Mouse (Mus musculus): ENCODE results near the gene Slc2a4.
A peak's percentile ranks its signal among the peaks of the same experiment; 100 is the strongest.
"Not testable (repeated sequence)": the region's sequence is repeated elsewhere in the genome, so short reads cannot be mapped to it uniquely, and the experiment has no call there.

Gene Slc2a4

DNA sequence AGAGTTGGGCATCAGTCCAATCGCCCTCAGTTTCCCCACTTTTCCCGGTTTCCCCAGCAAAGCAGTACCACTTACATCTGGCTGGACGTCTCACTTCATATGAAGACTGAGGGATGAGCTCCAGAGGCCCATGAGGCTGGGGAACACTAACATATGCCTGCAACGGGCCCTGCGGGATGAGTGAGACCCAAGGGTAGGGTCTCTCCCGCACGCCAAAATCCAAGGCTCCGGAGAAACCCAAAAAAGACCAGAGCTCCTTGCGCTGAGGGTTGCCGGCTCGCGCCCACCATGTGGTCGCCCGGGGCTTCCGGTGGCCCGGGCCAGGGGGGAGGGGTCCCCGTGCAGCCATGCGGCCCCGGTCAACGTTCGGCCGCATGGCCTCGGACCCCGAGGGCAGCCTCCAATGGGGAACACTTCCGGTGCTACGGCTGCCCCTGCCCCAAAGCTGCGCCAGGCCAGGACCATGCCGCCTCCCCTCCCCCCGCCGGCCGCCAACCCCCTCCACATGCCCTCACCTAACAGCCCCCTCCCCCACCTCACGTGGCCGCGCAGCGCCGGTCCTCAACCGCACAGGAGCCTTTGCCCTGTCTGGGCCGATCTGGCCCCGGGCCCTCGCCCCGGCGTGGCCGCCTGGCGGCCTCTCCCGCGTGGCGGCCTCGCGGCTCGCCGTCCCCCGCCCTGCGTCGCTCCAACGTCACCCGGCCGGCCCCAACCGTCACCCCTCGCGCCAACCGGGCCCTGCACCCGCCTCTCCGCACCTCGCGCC is 27.5 kb downstream of the Slc2a4 start:
- DNase-seq (ENCODE audit: low spot score) = no peak

DNA sequence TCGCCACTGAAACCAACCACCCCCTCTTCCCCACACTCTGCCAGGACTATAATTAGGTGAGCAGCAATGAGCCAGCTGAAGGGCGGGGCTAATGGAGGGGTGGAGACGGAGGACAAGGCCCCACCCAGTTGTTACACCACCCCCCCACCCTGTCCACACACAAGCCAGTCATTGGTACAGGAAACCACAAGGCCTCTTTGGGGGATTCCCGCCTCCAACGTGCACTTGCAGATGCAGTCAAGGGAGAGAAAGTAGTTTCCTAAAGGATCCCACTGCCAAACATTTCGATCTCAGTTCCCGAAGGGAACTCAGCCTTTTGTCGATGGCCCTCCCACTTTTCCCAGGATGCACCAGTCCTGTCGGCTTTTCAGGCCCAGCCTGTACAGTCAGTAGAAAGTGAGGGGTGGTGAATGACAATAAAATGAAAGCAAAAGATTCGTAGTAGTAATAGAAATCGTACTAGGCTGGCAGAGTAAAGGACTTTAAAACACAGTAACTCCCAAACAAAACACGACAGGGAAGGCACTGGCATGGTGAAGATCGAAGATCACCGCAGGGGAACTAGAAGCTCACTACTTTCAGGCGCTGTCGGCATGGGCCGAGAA is 28.2 kb downstream of the Slc2a4 start:
- peak; percentile 85 for DNase-seq (ENCODE audit: low spot score)

- DNase-seq (ENCODE audit: low spot score) = no peak
Measured at GRCm38 (mm10) chr11:69919053-69919452, 28.9 kb downstream of the Slc2a4 start.

- no peak for DNase-seq (ENCODE audit: low spot score)
Measured at GRCm38 (mm10) chr11:69918118-69918517, 29.9 kb downstream of the Slc2a4 start.

DNA sequence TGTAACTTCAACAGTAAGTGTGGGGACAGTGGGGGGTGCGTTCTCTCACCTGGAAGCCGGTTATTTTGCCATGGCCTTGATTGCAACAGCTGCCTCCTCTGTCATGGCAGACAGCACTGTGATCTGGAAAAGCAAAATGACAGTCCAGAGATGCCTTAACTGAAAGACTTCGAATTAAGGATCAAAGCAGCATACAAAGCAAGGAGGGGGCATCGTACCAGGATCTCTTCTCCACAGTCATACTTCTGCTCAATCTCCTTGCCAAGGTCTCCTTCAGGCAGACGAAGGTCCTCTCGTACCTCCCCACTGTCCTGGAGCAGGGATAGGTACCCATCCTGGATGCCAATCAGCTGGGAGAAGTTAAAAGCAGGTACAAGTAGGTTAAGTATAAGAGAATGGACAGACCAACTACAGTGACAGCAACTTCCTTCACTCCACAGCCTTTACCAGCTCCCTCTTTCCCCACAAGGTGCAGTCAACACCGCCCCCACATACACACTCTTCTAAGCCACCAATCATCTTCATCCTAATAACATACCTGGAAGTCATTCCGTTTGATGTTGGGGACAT is 30.5 kb downstream of the Slc2a4 start:
- DNase-seq (ENCODE audit: low spot score) = no peak

DNA sequence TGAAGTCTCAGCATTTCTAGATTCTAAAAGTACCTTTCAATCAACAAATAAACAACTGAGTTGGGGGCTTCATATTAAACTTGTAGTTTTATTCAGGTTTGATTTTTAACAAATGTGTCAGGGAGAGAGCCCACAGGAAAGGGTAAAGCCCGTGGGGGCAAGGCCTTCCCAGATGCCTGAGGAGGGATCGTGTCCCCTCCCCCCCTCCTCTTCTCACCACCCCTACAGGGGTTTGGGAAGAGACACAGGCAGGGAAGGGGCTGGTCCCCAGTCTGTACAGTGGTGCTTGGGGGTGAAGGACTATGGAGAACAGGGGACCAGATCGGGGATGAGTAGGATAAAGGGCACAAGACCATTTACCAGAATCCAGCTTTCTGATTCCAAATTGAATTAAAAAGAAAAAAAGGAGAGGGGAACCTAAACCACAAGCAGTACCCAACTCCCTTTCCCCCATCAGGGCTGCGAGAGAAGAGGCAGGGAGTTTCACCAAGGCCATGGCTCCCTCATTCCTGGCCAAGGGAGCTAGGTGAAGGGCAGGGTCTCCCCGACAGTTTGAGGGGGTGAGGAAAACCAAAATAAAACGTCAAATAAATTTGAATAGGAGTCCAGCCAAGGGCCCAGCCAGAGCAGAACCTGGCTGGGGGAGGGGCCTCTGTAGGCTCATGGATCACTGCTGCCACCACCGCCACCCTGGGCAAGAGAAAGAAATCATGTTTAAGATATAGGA is 31.2 kb downstream of the Slc2a4 start:
- not testable (repeated sequence) for DNase-seq (ENCODE audit: low spot score)

DNA sequence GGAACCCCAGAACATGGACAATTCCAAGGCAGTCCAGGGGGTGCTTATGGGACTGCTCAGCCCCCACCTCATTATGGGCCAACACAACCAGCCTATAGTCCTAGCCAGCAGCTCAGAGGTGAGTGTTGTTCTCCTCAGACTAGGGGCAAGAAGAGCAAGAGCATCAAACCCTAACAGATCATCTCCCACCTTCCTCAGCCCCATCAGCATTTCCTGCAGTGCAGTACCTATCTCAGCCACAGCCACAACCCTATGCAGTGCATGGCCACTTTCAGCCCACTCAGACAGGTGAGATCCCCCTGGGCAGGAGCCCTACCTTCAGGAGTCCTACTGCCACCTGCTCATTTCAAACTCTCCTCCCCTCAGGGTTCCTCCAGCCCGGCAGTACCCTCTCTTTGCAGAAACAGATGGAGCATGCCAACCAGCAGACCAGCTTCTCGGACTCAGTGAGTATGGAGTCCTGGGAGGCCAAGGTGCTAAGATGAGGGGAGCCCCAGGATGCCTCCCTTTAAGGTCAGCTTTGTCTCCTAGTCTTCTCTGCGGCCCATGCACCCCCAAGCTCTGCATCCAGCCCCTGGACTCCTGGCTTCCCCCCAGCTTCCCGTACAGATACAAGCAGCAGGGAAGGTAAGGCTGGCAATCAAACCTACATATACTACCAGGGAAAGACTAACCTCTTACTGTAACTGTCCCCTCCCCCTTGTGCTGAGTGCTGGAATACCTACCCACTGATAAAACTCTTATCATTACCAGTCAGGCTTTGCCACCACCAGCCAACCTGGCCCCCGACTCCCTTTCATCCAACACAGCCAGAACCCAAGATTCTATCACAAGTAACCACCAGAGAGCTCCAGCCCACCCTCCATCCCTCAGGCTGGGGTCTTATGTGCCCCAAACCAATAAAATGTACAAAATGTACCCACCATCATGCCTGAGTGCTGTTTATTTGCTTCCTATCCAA is 32.0 kb downstream of the Slc2a4 start:
- no peak for DNase-seq (ENCODE audit: low spot score)

DNA sequence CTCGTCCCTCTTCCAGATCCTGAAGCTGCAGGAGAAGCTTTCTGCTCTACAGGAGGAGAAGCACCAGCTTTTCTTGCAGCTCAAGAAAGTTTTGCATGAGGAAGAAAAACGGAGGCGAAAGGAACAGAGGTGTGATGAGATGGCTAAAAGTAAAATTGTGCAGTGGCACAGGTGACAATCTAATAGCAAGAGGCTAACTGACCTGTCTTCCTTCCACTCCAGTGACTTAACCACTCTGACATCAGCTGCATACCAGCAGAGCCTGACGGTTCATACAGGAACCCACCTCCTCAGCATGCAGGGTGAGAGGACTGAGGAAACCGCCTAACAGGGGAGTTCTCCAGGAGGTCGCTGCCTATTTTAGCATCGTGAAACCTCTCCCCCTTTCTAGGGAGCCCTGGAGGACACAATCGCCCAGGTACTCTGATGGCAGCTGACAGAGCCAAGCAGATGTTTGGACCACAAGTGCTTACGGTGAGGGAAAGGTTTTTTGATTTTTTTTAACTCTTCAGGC is 33.0 kb downstream of the Slc2a4 start:
- no peak for DNase-seq (ENCODE audit: low spot score)

GRCm38 (mm10) chr11:69914372-69914764 is 33.6 kb downstream of the Slc2a4 start:
- DNase-seq (ENCODE audit: low spot score) = no peak

GRCm38 (mm10) chr11:69913554-69914371 is 34.2 kb downstream of the Slc2a4 start, which contains the start of gene Gps2:
Gps2 (plus strand) TSS chr11:69913888.
- peak; percentile 94 for DNase-seq (ENCODE audit: low spot score)

GRCm38 (mm10) chr11:69912716-69913530 is 35.1 kb downstream of the Slc2a4 start:
- peak; percentile 75 for DNase-seq (ENCODE audit: low spot score)

DNA sequence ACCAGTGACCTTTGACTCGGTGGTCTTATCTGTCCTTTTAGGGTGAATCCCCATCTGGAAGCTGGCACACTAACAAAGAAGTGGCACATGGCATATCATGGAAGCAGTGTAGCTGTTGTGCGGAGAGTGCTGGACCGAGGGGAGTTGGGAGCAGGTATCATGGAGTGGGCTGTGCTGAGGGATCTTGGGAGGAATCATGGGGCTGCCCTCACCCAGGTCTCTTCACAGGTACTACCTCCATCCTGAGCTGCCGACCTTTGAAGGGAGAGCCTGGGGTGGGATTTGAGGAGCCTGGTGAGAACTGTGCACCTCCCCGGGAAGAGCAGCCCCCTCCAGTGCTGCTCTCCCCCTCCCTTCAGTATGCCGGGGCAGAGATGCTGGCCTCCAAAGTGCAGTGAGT is 36.3 kb downstream of the Slc2a4 start:
- DNase-seq (ENCODE audit: low spot score) = no peak

DNA sequence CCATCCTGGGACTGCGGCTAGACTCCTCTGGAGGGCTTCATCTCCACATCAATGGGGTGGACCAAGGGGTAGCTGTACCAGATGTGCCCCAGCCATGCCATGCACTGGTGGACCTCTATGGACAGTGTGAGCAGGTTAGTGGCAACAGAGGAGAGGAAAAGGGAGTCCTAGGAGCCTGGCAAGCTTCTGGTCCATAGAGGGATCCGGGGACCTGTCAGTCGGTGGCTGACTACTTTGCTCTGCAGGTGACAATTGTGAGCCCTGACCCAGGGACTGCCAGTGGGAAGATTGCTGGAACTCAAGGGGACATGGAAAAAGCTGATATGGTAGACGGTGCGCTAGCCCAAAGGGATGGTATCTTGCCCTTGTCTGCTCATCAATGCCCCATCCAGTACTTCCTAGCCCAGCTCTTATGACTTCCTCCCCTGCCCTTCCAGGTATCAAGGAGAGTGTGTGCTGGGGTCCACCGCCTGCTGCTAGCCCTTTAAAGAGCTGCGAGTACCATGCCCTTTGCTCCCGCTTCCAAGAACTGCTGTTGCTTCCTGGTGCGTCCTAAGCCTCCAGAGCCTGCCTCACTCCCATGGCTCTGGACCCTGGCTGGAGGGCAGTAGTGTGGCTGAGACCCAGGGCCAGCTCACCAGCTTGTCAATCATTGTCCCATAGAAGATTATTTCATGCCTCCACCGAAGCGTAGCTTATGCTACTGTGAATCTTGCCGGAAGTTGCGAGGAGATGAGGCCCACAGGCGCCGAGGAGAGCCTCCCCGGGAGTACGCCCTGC is 37.0 kb downstream of the Slc2a4 start:
- no peak for DNase-seq (ENCODE audit: low spot score)

- no peak for DNase-seq (ENCODE audit: low spot score)
Measured at GRCm38 (mm10) chr11:69910177-69910576, 37.8 kb downstream of the Slc2a4 start.

DNA sequence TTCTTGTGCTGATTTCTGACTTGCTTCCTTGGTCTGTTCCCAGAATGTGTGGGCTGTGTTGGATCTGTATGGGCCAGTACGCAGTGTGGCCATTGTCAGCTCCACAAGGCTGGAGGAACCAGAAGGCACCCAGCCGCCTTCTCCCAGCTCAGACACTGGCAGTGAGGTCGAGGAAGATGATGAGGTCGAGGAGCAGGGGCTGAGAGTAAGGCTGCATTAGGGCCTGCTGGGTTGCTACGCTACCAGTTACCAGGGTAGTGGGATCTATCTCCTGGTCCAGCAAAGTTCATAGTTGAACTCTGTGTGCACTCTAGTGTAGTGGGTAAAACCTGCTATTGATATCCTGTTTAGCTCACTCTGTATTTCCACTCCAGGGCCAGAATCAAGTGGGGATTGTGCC is 38.8 kb downstream of the Slc2a4 start:
- no peak for DNase-seq (ENCODE audit: low spot score)

DNA sequence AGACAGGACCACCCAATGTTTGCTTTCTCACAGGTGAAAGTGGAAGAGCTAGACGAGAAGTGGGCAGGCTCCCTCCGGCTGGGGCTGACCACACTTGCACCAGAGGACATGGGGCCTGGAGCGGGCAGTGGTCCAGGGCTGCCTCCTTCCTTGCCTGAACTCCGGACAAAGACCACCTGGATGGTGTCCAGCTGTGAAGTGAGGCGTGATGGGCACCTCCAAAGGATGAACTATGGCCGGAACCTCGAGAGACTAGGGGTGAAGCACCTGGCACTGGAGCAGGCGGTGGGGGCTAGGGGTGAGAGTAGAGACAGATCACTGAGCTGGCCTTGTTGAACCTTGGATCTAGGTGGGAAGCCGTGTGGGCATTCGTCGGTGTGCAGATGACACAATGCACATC is 39.3 kb downstream of the Slc2a4 start:
- DNase-seq (ENCODE audit: low spot score) = no peak

DNA sequence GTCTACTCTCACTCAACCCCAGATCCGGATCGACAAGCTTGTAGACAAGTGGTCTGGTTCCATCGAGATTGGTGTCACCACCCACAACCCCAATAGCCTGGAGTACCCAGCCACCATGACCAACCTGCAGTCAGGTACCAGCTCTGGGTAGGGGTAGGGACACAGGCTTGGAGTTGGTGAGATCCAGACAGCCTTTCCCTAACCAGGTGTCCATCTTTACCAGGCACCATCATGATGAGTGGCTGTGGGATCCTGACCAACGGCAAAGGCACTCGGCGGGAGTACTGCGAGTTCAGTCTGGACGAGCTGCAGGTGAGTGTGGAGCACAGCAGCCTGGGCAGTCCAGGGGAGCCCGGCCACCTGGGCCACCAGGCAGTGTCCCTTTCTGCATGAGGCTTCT is 43.7 kb downstream of the Slc2a4 start:
- DNase-seq (ENCODE audit: low spot score) = no peak

GRCm38 (mm10) chr11:69902972-69903371 is 45.0 kb downstream of the Slc2a4 start:
- DNase-seq (ENCODE audit: low spot score) = no peak

- no peak for DNase-seq (ENCODE audit: low spot score)
Measured at GRCm38 (mm10) chr11:69901993-69902392, 46.0 kb downstream of the Slc2a4 start.
